Mouse (Mus musculus): ENCODE measurements around the gene Ubqln4. TPM values are rescaled to one million over a fixed set of nuclear protein-coding genes. Genes with fewer than 3 reads are reported as not detected.

The Ubqln4 gene
- polyA plus RNA-seq, 1 experiment from 2014 or later: 62.6 TPM

- 90% methylated on average over 7 of the region's 7 CpGs for WGBS
- H3K27ac ChIP-seq (ENCODE audit: low read depth, low read length): 0 out of 2 replicates have a peak overlapping the region, but pooled peaks have one; percentile 3
- H3K4me2 ChIP-seq (replicated peaks; ENCODE audit: low read depth, low read length): no peak overlapping the region
- H3K4me3 ChIP-seq (ENCODE audit: low read depth, low read length): no peak overlapping the region
- H3K27me3 ChIP-seq (ENCODE audit: control insufficient read depth, insufficient read depth, low read length): no peaks in the 10 kb centered on the region
- DNase-seq (ENCODE audit: low spot score) (no peak), ATAC-seq (ENCODE audit: low FRiP score) (no peak)
- no peaks in the 10 kb centered on the region for H3K9me3 ChIP-seq (ENCODE audit: control insufficient read depth, low read length)
- no peak overlapping the region for H3K9ac ChIP-seq (ENCODE audit: low read depth, low read length)
- peaks cover 30% of the 10 kb centered on the region for H3K36me3 ChIP-seq (ENCODE audit: control insufficient read depth, insufficient read depth, low read length)
- no peaks in the 10 kb centered on the region for H3K4me1 ChIP-seq (replicated peaks; ENCODE audit: control insufficient read depth, insufficient read depth, low read length)
Observed at GRCm38 (mm10) chr3:88563966-88564365, 10.4 kb downstream of the Ubqln4 start.

GRCm38 (mm10) chr3:88566116-88566515 lies 12.6 kb downstream of the Ubqln4 start:
- Histone ChIP-seq H3K4me3 (ENCODE audit: low read depth, low read length) (no peak overlapping the region), H3K9me3 (ENCODE audit: control insufficient read depth, low read length) (no peaks in the 10 kb centered on the region), H3K4me1 (replicated peaks; ENCODE audit: control insufficient read depth, insufficient read depth, low read length) (no peaks in the 10 kb centered on the region), H3K27me3 (ENCODE audit: control insufficient read depth, insufficient read depth, low read length) (no peaks in the 10 kb centered on the region), H3K4me2 (replicated peaks; ENCODE audit: low read depth, low read length) (no peak overlapping the region), H3K36me3 (ENCODE audit: control insufficient read depth, insufficient read depth, low read length) (peaks cover 30% of the 10 kb centered on the region), H3K27ac (ENCODE audit: low read depth, low read length) (no peak overlapping the region), H3K9ac (ENCODE audit: low read depth, low read length) (no peak overlapping the region)
- no peak for ATAC-seq (ENCODE audit: low FRiP score)
- no peak for DNase-seq (ENCODE audit: low spot score)
- 89% methylated on average over 3 of the region's 3 CpGs for WGBS

GRCm38 (mm10) chr3:88566536-88567061 lies 13.0 kb downstream of the Ubqln4 start:
- Histone ChIP-seq H3K36me3 (ENCODE audit: control insufficient read depth, insufficient read depth, low read length) (peaks cover 30% of the 10 kb centered on the region), H3K27ac (ENCODE audit: low read depth, low read length) (no peak overlapping the region), H3K4me3 (ENCODE audit: low read depth, low read length) (no peak overlapping the region), H3K9me3 (ENCODE audit: control insufficient read depth, low read length) (no peaks in the 10 kb centered on the region), H3K4me1 (replicated peaks; ENCODE audit: control insufficient read depth, insufficient read depth, low read length) (no peaks in the 10 kb centered on the region), H3K27me3 (ENCODE audit: control insufficient read depth, insufficient read depth, low read length) (no peaks in the 10 kb centered on the region), H3K9ac (ENCODE audit: low read depth, low read length) (no peak overlapping the region), H3K4me2 (replicated peaks; ENCODE audit: low read depth, low read length) (no peak overlapping the region)
- DNase-seq (ENCODE audit: low spot score): no peak
- ATAC-seq (ENCODE audit: low FRiP score): no peak
- 89% methylated on average over 4 of the region's 4 CpGs for WGBS

GRCm38 (mm10) chr3:88567892-88568291 lies 14.3 kb downstream of the Ubqln4 start:
- no peaks in the 10 kb centered on the region for H3K9me3 ChIP-seq (ENCODE audit: control insufficient read depth, low read length)
- no peaks in the 10 kb centered on the region for H3K4me1 ChIP-seq (replicated peaks; ENCODE audit: control insufficient read depth, insufficient read depth, low read length)
- H3K36me3 ChIP-seq (ENCODE audit: control insufficient read depth, insufficient read depth, low read length): peaks cover 28% of the 10 kb centered on the region
- no peak overlapping the region for H3K4me2 ChIP-seq (replicated peaks; ENCODE audit: low read depth, low read length)
- DNase-seq (ENCODE audit: low spot score) (no peak), ATAC-seq (ENCODE audit: low FRiP score) (no peak)
- WGBS: over 99% methylated on average over 6 of the region's 6 CpGs
- no peak overlapping the region for H3K4me3 ChIP-seq (ENCODE audit: low read depth, low read length)
- no peak overlapping the region for H3K9ac ChIP-seq (ENCODE audit: low read depth, low read length)
- H3K27ac ChIP-seq (ENCODE audit: low read depth, low read length): no peak overlapping the region
- no peaks in the 10 kb centered on the region for H3K27me3 ChIP-seq (ENCODE audit: control insufficient read depth, insufficient read depth, low read length)

- H3K4me3 ChIP-seq (ENCODE audit: low read depth, low read length): no peak overlapping the region
- ATAC-seq (ENCODE audit: low FRiP score) (no peak), DNase-seq (ENCODE audit: low spot score) (no peak)
- no peak overlapping the region for H3K27ac ChIP-seq (ENCODE audit: low read depth, low read length)
- no peak overlapping the region for H3K4me2 ChIP-seq (replicated peaks; ENCODE audit: low read depth, low read length)
- H3K9me3 ChIP-seq (ENCODE audit: control insufficient read depth, low read length): no peaks in the 10 kb centered on the region
- peaks cover 26% of the 10 kb centered on the region for H3K36me3 ChIP-seq (ENCODE audit: control insufficient read depth, insufficient read depth, low read length)
- H3K4me1 ChIP-seq (replicated peaks; ENCODE audit: control insufficient read depth, insufficient read depth, low read length): no peaks in the 10 kb centered on the region
- H3K9ac ChIP-seq (ENCODE audit: low read depth, low read length): no peak overlapping the region
- WGBS: 98% methylated on average over 2 of the region's 2 CpGs
- no peaks in the 10 kb centered on the region for H3K27me3 ChIP-seq (ENCODE audit: control insufficient read depth, insufficient read depth, low read length)
Observed at GRCm38 (mm10) chr3:88568615-88569014, 15.1 kb downstream of the Ubqln4 start.

GRCm38 (mm10) chr3:88569093-88569492 lies 15.5 kb downstream of the Ubqln4 start:
- Histone ChIP-seq H3K4me1 (replicated peaks; ENCODE audit: control insufficient read depth, insufficient read depth, low read length) (no peaks in the 10 kb centered on the region), H3K9me3 (ENCODE audit: control insufficient read depth, low read length) (no peaks in the 10 kb centered on the region), H3K4me2 (replicated peaks; ENCODE audit: low read depth, low read length) (no peak overlapping the region), H3K36me3 (ENCODE audit: control insufficient read depth, insufficient read depth, low read length) (peaks cover 24% of the 10 kb centered on the region), H3K4me3 (ENCODE audit: low read depth, low read length) (no peak overlapping the region), H3K27ac (ENCODE audit: low read depth, low read length) (no peak overlapping the region), H3K27me3 (ENCODE audit: control insufficient read depth, insufficient read depth, low read length) (no peaks in the 10 kb centered on the region), H3K9ac (ENCODE audit: low read depth, low read length) (no peak overlapping the region)
- 95% methylated on average over 2 of the region's 2 CpGs for WGBS
- DNase-seq (ENCODE audit: low spot score) (no peak), ATAC-seq (ENCODE audit: low FRiP score) (no peak)

GRCm38 (mm10) chr3:88569694-88570093 lies 16.1 kb downstream of the Ubqln4 start:
- DNase-seq (ENCODE audit: low spot score): no peak
- H3K36me3 ChIP-seq (ENCODE audit: control insufficient read depth, insufficient read depth, low read length): peaks cover 24% of the 10 kb centered on the region
- no peaks in the 10 kb centered on the region for H3K27me3 ChIP-seq (ENCODE audit: control insufficient read depth, insufficient read depth, low read length)
- 96% methylated on average over 5 of the region's 5 CpGs for WGBS
- no peak overlapping the region for H3K4me3 ChIP-seq (ENCODE audit: low read depth, low read length)
- no peak overlapping the region for H3K9ac ChIP-seq (ENCODE audit: low read depth, low read length)
- no peak for ATAC-seq (ENCODE audit: low FRiP score)
- H3K9me3 ChIP-seq (ENCODE audit: control insufficient read depth, low read length): no peaks in the 10 kb centered on the region
- H3K4me2 ChIP-seq (replicated peaks; ENCODE audit: low read depth, low read length): no peak overlapping the region
- H3K4me1 ChIP-seq (replicated peaks; ENCODE audit: control insufficient read depth, insufficient read depth, low read length): no peaks in the 10 kb centered on the region
- no peak overlapping the region for H3K27ac ChIP-seq (ENCODE audit: low read depth, low read length)

- H3K27ac ChIP-seq (ENCODE audit: low read depth, low read length): no peak overlapping the region
- no peak for ATAC-seq (ENCODE audit: low FRiP score)
- H3K9me3 ChIP-seq (ENCODE audit: control insufficient read depth, low read length): no peaks in the 10 kb centered on the region
- H3K36me3 ChIP-seq (ENCODE audit: control insufficient read depth, insufficient read depth, low read length): peaks cover 21% of the 10 kb centered on the region
- no peak overlapping the region for H3K4me2 ChIP-seq (replicated peaks; ENCODE audit: low read depth, low read length)
- H3K27me3 ChIP-seq (ENCODE audit: control insufficient read depth, insufficient read depth, low read length): no peaks in the 10 kb centered on the region
- no peak overlapping the region for H3K9ac ChIP-seq (ENCODE audit: low read depth, low read length)
- no peak overlapping the region for H3K4me3 ChIP-seq (ENCODE audit: low read depth, low read length)
- no peaks in the 10 kb centered on the region for H3K4me1 ChIP-seq (replicated peaks; ENCODE audit: control insufficient read depth, insufficient read depth, low read length)
- no peak for DNase-seq (ENCODE audit: low spot score)
- WGBS: 95% methylated on average over 10 of the region's 10 CpGs
Observed at GRCm38 (mm10) chr3:88570341-88570740, 16.8 kb downstream of the Ubqln4 start.

GRCm38 (mm10) chr3:88571856-88572255 lies 18.3 kb downstream of the Ubqln4 start:
- no peak overlapping the region for H3K4me3 ChIP-seq (ENCODE audit: low read depth, low read length)
- H3K27me3 ChIP-seq (ENCODE audit: control insufficient read depth, insufficient read depth, low read length): no peaks in the 10 kb centered on the region
- DNase-seq (ENCODE audit: low spot score) (no peak), ATAC-seq (ENCODE audit: low FRiP score) (no peak)
- WGBS: 65% methylated on average over 1 of the region's 1 CpGs
- no peak overlapping the region for H3K4me2 ChIP-seq (replicated peaks; ENCODE audit: low read depth, low read length)
- H3K4me1 ChIP-seq (replicated peaks; ENCODE audit: control insufficient read depth, insufficient read depth, low read length): no peaks in the 10 kb centered on the region
- H3K27ac ChIP-seq (ENCODE audit: low read depth, low read length): no peak overlapping the region
- peaks cover 17% of the 10 kb centered on the region for H3K36me3 ChIP-seq (ENCODE audit: control insufficient read depth, insufficient read depth, low read length)
- H3K9ac ChIP-seq (ENCODE audit: low read depth, low read length): no peak overlapping the region
- H3K9me3 ChIP-seq (ENCODE audit: control insufficient read depth, low read length): no peaks in the 10 kb centered on the region

Measured in hindbrain, embryonic 11.5 days (tissue).